Mouse (Mus musculus): ENCODE data around the gene Dpf1.

Gene Dpf1

GRCm38 (mm10) chr7:29338351-29338919 lies 34.7 kb downstream of the Dpf1 start:
- no peak for DNase-seq (ENCODE audit: low read depth in 2 of 2, low spot score in 2 of 2)

GRCm38 (mm10) chr7:29338984-29339679 lies 35.4 kb downstream of the Dpf1 start:
- no peak for DNase-seq (ENCODE audit: low read depth in 2 of 2, low spot score in 2 of 2)

DNA sequence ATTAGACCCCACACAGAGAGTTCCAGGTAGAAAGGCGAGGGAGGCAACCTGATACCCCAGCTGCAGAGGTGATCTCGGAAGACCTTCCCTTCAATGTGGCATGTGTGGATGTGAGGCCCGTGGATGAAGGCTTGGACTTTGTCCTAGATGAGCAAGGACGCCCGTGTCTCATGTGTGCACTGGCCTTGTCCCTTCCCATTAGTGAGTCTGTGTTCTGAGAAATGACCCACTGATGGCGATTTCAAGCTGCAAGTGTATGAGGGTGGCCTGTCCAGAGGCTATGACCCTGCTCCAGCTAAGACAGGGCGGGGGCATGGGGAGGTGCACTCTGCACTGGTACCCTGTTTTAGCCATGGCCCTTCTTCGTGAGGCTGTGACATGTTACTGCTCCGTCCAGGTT lies 36.5 kb downstream of the Dpf1 start:
- DNase-seq (ENCODE audit: low read depth in 2 of 2, low spot score in 2 of 2), result no peak

- no peak for DNase-seq (ENCODE audit: low read depth in 2 of 2, low spot score in 2 of 2)
Observed at GRCm38 (mm10) chr7:29340838-29341237, 37.1 kb downstream of the Dpf1 start.

GRCm38 (mm10) chr7:29341722-29342121 lies 38.0 kb downstream of the Dpf1 start:
- no peak for DNase-seq (ENCODE audit: low read depth in 2 of 2, low spot score in 2 of 2)

DNA sequence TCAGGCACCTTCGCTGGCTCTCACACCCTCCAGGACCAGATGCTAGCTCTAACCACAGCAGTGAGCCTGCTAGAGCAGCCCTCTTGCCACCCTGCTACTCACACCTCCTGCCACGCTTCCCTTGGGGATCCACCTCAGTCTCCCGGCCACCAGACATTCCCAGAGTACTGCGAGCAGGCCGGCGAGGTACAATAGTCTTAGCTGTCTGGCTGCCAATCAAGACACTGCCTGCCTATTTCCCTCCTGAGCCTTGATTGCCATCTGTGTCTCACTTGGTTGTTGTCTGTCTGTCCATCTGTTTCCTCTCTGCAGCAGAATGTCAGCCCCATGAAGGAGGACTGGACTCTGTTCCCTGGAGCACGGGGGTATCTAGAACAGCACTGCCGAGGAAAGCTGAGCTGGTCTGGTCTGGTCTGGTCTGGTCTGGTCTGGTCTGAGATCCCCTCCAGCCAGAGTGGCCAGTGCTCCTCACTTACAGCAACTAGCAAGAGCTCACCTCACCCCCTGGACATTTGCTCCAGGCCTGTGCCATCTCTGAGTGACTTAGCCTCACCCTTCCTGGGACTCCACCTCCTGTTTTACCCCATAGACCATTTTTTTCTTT lies 38.8 kb downstream of the Dpf1 start:
- DNase-seq (ENCODE audit: low read depth in 2 of 2, low spot score in 2 of 2), result no peak

GRCm38 (mm10) chr7:29343746-29344145 lies 40.0 kb downstream of the Dpf1 start:
- DNase-seq (ENCODE audit: low read depth in 2 of 2, low spot score in 2 of 2), result no peak

DNA sequence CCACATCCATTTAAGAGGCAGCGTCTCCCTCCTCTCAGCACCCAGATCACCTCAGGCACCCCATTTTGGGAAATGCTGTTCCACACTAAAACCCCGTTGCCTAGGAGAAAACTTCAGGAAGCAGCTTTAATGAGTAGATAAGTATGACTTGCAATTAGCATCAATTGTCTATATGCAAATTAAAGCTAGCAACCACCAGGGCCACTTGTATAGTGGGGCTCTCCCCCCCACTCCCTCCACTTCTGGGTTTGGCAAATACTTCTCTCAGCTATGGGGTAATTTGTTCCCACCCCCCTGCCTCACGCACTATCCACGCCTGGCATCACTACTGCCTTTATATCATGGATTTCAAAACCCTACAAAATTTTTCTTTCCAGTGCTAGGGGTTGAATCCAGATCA lies 41.8 kb downstream of the Dpf1 start:
- no peak for DNase-seq (ENCODE audit: low read depth in 2 of 2, low spot score in 2 of 2)

DNA sequence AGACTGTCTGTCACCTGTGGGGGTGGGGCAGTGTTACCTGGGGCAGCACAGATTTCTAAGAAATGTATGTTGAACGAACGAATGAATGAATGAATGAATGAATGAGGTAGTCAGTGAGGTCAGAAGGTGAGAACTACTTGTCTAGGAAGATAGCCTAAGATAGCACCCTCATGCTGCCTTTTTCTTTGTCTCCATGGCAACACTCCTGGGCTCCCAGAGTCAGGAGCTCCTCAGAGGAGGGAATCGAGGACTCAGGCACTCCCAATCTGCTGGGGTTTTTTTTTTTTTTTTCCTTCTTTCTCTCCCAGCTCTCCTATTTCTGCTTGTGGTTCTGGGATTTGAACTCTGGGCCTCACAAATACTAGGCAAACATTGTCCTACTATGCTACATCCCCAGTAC lies 42.5 kb downstream of the Dpf1 start:
- no peak for DNase-seq (ENCODE audit: low read depth in 2 of 2, low spot score in 2 of 2)

GRCm38 (mm10) chr7:29350489-29350888 lies 46.7 kb downstream of the Dpf1 start:
- DNase-seq (ENCODE audit: low read depth in 2 of 2, low spot score in 2 of 2), result no peak

DNA sequence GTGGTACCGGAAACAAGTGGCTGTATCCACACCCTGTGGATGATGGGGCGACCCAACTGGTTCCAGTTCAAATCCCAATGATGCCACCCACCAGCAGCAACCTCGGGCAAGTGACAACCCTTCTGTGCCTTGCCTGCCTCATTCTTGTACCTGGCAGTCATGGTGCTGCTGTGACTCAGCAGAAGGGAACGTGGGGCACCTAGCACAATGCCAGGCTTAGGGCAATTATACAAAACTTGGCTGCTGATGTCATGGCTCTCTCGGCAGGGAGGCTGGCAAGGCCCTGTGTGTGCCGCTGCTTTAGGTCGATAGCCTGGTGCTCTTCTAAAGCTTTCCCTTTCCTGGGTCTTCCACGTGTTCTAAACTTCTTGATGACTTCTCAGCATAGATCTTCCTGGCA lies 48.5 kb downstream of the Dpf1 start:
- DNase-seq (ENCODE audit: low read depth in 2 of 2, low spot score in 2 of 2), result no peak

DNA sequence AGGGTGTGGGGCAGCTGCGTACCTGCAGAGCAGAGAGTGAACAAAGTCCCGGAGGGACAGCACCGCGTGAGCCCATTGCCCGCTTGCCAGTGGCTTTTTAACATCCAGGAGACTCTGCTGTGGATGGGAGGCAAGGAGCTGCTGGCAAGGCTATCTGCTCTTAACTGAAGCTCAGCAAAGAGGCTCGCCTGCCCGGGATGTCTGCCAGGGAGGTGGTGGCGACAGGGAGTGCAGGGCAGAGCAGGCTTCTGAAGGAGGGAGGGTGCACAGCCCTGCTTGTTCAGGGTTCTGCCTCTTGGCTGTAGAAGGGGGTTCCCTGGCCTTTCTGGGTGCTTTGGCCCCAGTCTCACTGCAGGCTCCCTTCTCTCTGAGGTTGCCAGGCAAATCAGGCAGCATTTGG lies 50.4 kb downstream of the Dpf1 start:
- DNase-seq (ENCODE audit: low read depth in 2 of 2, low spot score in 2 of 2), result no peak

- no peak for DNase-seq (ENCODE audit: low read depth in 2 of 2, low spot score in 2 of 2)
Observed at GRCm38 (mm10) chr7:29355406-29355805, 51.7 kb downstream of the Dpf1 start.

DNA sequence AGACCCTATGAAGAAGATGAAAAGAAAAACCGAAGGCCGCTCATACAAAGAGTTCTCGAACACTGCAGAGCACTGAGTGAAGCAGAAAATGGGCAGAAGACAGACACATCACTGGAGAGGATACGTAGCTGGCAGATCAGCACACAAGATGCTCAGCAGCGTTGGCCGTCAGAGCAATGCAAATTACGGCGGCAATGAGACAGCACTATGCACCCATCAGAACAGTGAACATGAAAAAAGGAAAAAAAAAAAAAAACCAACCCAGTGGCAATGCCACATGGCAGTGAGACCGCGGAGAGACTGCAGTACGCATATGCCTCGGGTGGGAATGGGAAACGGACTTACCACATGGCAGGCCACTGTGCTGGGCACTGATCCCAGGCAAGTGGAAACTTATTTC lies 57.7 kb downstream of the Dpf1 start:
- no peak for DNase-seq (ENCODE audit: low read depth in 2 of 2, low spot score in 2 of 2)

DNA sequence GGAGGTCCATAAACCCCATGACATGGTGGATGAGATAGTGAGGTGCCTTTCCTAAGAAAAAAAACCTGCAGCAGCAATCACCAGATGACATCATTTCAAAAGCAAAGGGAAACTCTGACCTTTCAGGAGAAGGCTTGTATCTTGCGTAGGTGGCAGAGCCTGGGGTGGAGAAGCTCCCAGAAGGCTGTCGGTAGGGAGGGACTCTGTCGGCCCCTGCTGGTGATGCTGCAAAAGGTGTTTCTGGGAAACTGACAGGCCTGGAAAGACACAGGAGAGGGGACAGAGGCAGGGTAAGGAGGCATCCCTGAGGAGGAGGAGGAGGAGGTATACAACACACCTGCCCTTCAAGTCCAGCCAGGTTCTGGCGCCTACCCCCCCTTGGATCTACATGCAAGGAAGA lies 60.3 kb downstream of the Dpf1 start:
- DNase-seq (ENCODE audit: low read depth in 2 of 2, low spot score in 2 of 2), result no peak

DNA sequence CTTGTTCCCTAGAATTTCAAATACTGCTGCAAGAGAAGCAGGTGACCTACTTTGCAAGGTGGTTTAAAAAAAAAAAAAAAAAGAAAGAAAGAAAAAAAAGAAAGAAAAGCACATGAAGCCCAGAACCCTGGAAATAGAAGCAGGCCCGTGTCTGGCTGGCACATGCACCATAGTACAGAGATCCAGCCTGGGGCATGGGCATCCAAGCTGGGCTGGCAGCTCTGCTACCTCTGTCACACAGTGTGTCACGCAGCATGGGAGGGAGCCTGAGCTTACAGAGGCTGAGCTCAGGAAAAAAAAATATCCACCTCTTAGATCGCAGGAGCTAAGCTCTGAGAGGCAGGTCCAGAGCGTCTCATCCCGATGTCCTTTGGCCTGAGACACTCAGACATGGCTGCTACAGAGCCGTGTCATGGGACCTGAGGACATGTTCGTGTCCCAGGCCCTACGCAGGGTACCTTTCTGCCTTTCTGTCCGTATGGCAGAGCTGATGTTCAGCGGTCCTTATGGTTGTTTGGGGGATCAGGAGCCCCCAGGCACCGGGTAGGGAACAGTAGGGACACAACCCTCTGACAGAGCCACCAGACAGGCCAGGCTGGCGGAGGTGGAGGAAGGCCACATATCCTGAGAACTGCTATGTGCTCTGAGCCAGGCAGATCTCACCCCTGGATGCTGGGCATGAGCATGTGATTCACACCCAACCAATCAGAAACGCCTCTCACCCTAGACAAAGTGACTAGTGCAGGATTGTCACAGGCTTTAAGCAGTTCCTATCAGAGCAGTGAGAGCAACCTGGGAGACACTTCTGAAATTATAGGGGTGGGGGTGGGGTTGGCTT lies 63.6 kb downstream of the Dpf1 start:
- no peak for DNase-seq (ENCODE audit: low read depth in 2 of 2, low spot score in 2 of 2)
